Comparison of ENCODE assay signal across 8 mouse cellular contexts in the genomic region with DNA sequence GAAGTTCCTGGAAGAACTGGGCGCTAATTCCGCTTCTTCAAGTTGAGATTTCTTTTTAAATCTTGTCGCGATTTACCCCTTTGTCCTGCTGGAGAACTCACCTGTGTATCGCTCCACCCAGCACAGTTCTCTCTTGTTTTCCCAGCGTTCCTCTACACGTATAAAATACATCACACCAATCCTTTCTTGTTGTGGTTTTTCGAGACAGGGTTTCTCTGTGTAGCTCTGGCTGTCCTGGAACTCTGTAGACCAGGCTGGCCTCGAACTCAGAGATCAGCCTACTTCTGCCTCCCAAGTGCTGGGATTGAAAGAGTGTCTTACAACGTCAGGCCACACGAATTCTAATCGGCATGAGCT. TPM values are rescaled to one million over a fixed set of nuclear protein-coding genes. Genes with fewer than 3 reads are reported as not detected.
DNase-seq lines count a peak whose midpoint lies in the region; ATAC-seq and TF ChIP-seq lines count a peak whose summit lies in the region.

No protein-coding gene starts in this region.

- peaks cover 3% of the 10 kb centered on the region for H3K4me1 ChIP-seq in heart, embryonic 16.5 days (ENCODE audit: control insufficient read depth, insufficient read depth, low read length)
- H3K4me1 ChIP-seq in ES-E14 (ENCODE audit: control insufficient read depth in 2 of 2, insufficient read depth in 2 of 2, low read length in 2 of 2, poor library complexity in 1 of 2) = peaks cover 0 to 3% of the 10 kb centered on the region in 2 experiments; a peak in 1 of 4 replicates
- peaks cover 12% of the 10 kb centered on the region for H3K4me1 ChIP-seq in forebrain, embryonic 16.5 days (replicated peaks; ENCODE audit: control insufficient read depth, insufficient read depth, low read length)
- H3K4me1 ChIP-seq in liver, postnatal 0 days (ENCODE audit: insufficient read depth) = peaks cover 8% of the 10 kb centered on the region

- intact Hi-C loops in heart, postnatal 14 days (cut with DNase I) = no loop called here
- intact Hi-C loops in gastrocnemius, postnatal 14 days (cut with DNase I; ENCODE audit: low total_unique reads) = no loop called here

- H3K27me3 ChIP-seq in heart, embryonic 16.5 days (ENCODE audit: control insufficient read depth, insufficient read depth, low read length) = no peaks in the 10 kb centered on the region
- no peaks in the 10 kb centered on the region for H3K27me3 ChIP-seq in forebrain, embryonic 16.5 days (replicated peaks; ENCODE audit: control insufficient read depth, insufficient read depth, low read length)
- H3K27me3 ChIP-seq in liver, postnatal 0 days (ENCODE audit: insufficient read depth, low read length) = no peaks in the 10 kb centered on the region

- ATAC-seq in heart, embryonic 16.5 days (replicated peaks; ENCODE audit: extremely low read depth, insufficient read depth, low FRiP score) = no peak
- no peak for ATAC-seq in forebrain, embryonic 16.5 days
- ATAC-seq in liver, postnatal 0 days = peak; percentile 11

- H3K27ac ChIP-seq in heart, embryonic 16.5 days (ENCODE audit: low read length) = peak overlapping the region; percentile 21; the same call in 1 of the 2 replicates
- H3K27ac ChIP-seq in ES-E14 (ENCODE audit: insufficient read depth, low read depth, low read length, poor library complexity, severe bottlenecking) = no peak overlapping the region
- no peak overlapping the region for H3K27ac ChIP-seq in forebrain, embryonic 16.5 days (ENCODE audit: low read length)
- H3K27ac ChIP-seq in liver, postnatal 0 days (ENCODE audit: low read depth) = peak overlapping the region; percentile 93

- H3K4me3 ChIP-seq in heart, embryonic 16.5 days (ENCODE audit: low read length) = peak overlapping the region; percentile 77
- peak overlapping the region; percentile 54 to 69 for H3K4me3 ChIP-seq in ES-E14 (ENCODE audit: insufficient read depth in 1 of 2, low read depth in 1 of 2, low read length in 2 of 2, poor library complexity in 1 of 2, severe bottlenecking in 1 of 2)
- peak overlapping the region; percentile 95 for H3K4me3 ChIP-seq in forebrain, embryonic 16.5 days (replicated peaks; ENCODE audit: low read length)
- peak overlapping the region; percentile 83 for H3K4me3 ChIP-seq in liver, postnatal 0 days (ENCODE audit: low read depth, low read length)

- peak overlapping the region; percentile 68 for H3K4me2 ChIP-seq in heart, embryonic 16.5 days (ENCODE audit: low read depth, low read length)
- peak overlapping the region; percentile 87 for H3K4me2 ChIP-seq in forebrain, embryonic 16.5 days (ENCODE audit: low read length)
- H3K4me2 ChIP-seq in liver, postnatal 0 days (ENCODE audit: low read depth, low read length) = peak overlapping the region; percentile 92

- 37% methylated on average over 12 of the region's 12 CpGs for WGBS in heart, embryonic 16.5 days
- WGBS in forebrain, embryonic 16.5 days = 39% methylated on average over 12 of the region's 12 CpGs
- WGBS in liver, postnatal 0 days (ENCODE audit: insufficient replicate concordance) = 38% methylated on average over 12 of the region's 12 CpGs

- TF ChIP-seq CTCF in liver, postnatal 0 days (IDR thresholded peaks at IDR 0.05; ENCODE audit: low read depth) = no peak

- in situ Hi-C loops in ES-E14 (cut with MboI; ENCODE audit: low sequenced_read_pairs in 2 of 2, unreplicated experiment in 2 of 2) = no loop called here

- H3K9me3 ChIP-seq in heart, embryonic 16.5 days (replicated peaks; ENCODE audit: control insufficient read depth, low read length) = no peaks in the 10 kb centered on the region
- H3K9me3 ChIP-seq in ES-E14 (ENCODE audit: control insufficient read depth, insufficient read depth, low read depth, low read length) = no peaks in the 10 kb centered on the region
- no peaks in the 10 kb centered on the region for H3K9me3 ChIP-seq in forebrain, embryonic 16.5 days (ENCODE audit: control insufficient read depth, low read length)
- no peaks in the 10 kb centered on the region for H3K9me3 ChIP-seq in liver, postnatal 0 days (ENCODE audit: low read length)

- TF ChIP-seq EP300 in liver, postnatal 0 days (IDR thresholded peaks at IDR 0.05; ENCODE audit: low read depth) = no peak

- peaks cover 17% of the 10 kb centered on the region for H3K36me3 ChIP-seq in heart, embryonic 16.5 days (ENCODE audit: control insufficient read depth, insufficient read depth)
- H3K36me3 ChIP-seq in ES-E14 (ENCODE audit: control insufficient read depth, insufficient read depth, low read length, poor library complexity, severe bottlenecking) = peaks cover 6% of the 10 kb centered on the region
- peaks cover 20% of the 10 kb centered on the region for H3K36me3 ChIP-seq in forebrain, embryonic 16.5 days (ENCODE audit: control insufficient read depth, insufficient read depth)
- peaks cover 22% of the 10 kb centered on the region for H3K36me3 ChIP-seq in liver, postnatal 0 days (replicated peaks; ENCODE audit: insufficient read depth, low read length)

- DNase-seq in heart, postnatal 14 days = no peak
- DNase-seq in ES-E14 (ENCODE audit: low read depth, low spot score) = no peak
- no peak for DNase-seq in liver, postnatal 0 days
- DNase-seq in right cerebral cortex, postnatal 14 days = no peak
- DNase-seq in gastrocnemius, postnatal 14 days = no peak
- no peak for DNase-seq in kidney, adult 18-20 months

- peak overlapping the region; percentile 85 for H3K9ac ChIP-seq in heart, embryonic 16.5 days (ENCODE audit: low read length)
- peak overlapping the region; percentile 76 for H3K9ac ChIP-seq in ES-E14 (ENCODE audit: insufficient read depth, low read depth, low read length, poor library complexity, severe bottlenecking)
- peak overlapping the region; percentile 89 for H3K9ac ChIP-seq in forebrain, embryonic 16.5 days (replicated peaks; ENCODE audit: low read depth, low read length)
- H3K9ac ChIP-seq in liver, postnatal 0 days (replicated peaks) = peak overlapping the region; percentile 94

TF ChIP-seq in ES-E14, 5 proteins besides CTCF, POLR2A, EP300 and RAD21:
- TF ChIP-seq MAFK (IDR thresholded peaks at IDR 0.05; ENCODE audit: insufficient read depth, low read depth, low read length) = no peak

RNA-seq across cellular contexts. Expression of a gene that starts 0.3 kb away (rescaled TPM):
- 61.1 and 81.8 TPM in 2 replicates for polyA plus RNA-seq in heart, embryonic 16.5 days (2015; fragmentation: Nextera tagmentation; extraction: Ambion mirVana)
- total RNA-seq in heart, postnatal 14 days (2021) = 10 to 100 TPM; 40.1 to 45.9 TPM
- total RNA-seq in ES-E14 (2012; rRNA removed) = 46.8 and 58.3 TPM in 2 replicates
- polyA plus RNA-seq in forebrain, embryonic 16.5 days (2015; fragmentation: Nextera tagmentation; extraction: Ambion mirVana) = 103 and 106 TPM in 2 replicates
- polyA plus RNA-seq in liver, postnatal 0 days (2015; fragmentation: Nextera tagmentation; extraction: Ambion mirVana) = 40.5 and 41.1 TPM in 2 replicates
- 10 to 100 TPM; 67.5 to 78.2 TPM for total RNA-seq in gastrocnemius, postnatal 14 days (2021)

RNA-seq across cellular contexts. Expression of a gene that starts 15.7 kb away (rescaled TPM):
- 8.8 and 9.4 TPM in 2 replicates for polyA plus RNA-seq in heart, embryonic 16.5 days (2015; fragmentation: Nextera tagmentation; extraction: Ambion mirVana)
- total RNA-seq in heart, postnatal 14 days (2021) = 1 to 10 TPM; 7.8 to 8.0 TPM
- 3.1 and 4.0 TPM in 2 replicates for total RNA-seq in ES-E14 (2012; rRNA removed)
- polyA plus RNA-seq in forebrain, embryonic 16.5 days (2015; fragmentation: Nextera tagmentation; extraction: Ambion mirVana) = 21.6 and 23.2 TPM in 2 replicates
- 19.1 and 22.0 TPM in 2 replicates for polyA plus RNA-seq in liver, postnatal 0 days (2015; fragmentation: Nextera tagmentation; extraction: Ambion mirVana)
- total RNA-seq in gastrocnemius, postnatal 14 days (2021) = 1 to 10 TPM; 3.9 to 4.0 TPM

RNA-seq across cellular contexts. Expression of a gene that starts 48.5 kb away (rescaled TPM):
- polyA plus RNA-seq in heart, embryonic 16.5 days (2015; fragmentation: Nextera tagmentation; extraction: Ambion mirVana) = 14.8 and 17.3 TPM in 2 replicates
- 1 to 10 TPM; 6.7 to 6.9 TPM for total RNA-seq in heart, postnatal 14 days (2021)
- total RNA-seq in ES-E14 (2012; rRNA removed) = 14.6 and 18.5 TPM in 2 replicates
- 41.9 and 47.2 TPM in 2 replicates for polyA plus RNA-seq in forebrain, embryonic 16.5 days (2015; fragmentation: Nextera tagmentation; extraction: Ambion mirVana)
- 5.0 and 6.0 TPM in 2 replicates for polyA plus RNA-seq in liver, postnatal 0 days (2015; fragmentation: Nextera tagmentation; extraction: Ambion mirVana)
- 1 to 10 TPM; 3.4 to 3.8 TPM for total RNA-seq in gastrocnemius, postnatal 14 days (2021)

RNA-seq across cellular contexts. Expression of a gene that starts 56.7 kb away (rescaled TPM):
- 0.64 and 0.86 TPM in 2 replicates for polyA plus RNA-seq in heart, embryonic 16.5 days (2015; fragmentation: Nextera tagmentation; extraction: Ambion mirVana)
- total RNA-seq in heart, postnatal 14 days (2021) = under 1 TPM in 1 of 2 experiments, not detected in 1; 0.27 TPM
- 0.71 and 2.0 TPM in 2 replicates for total RNA-seq in ES-E14 (2012; rRNA removed)
- polyA plus RNA-seq in forebrain, embryonic 16.5 days (2015; fragmentation: Nextera tagmentation; extraction: Ambion mirVana) = 0.92 and 1.6 TPM in 2 replicates
- polyA plus RNA-seq in liver, postnatal 0 days (2015; fragmentation: Nextera tagmentation; extraction: Ambion mirVana) = 7.3 and 8.6 TPM in 2 replicates
- total RNA-seq in gastrocnemius, postnatal 14 days (2021) = under 1 TPM in 1 of 2 experiments, not detected in 1; 0.13 TPM

Comparison
In these comparisons a context has a peak if more than half of its experiments do, and no peak if none do; other contexts are left out.
1. H3K27ac ChIP-seq: peak in heart, embryonic 16.5 days (single experiment) and liver, postnatal 0 days (single experiment); none in ES-E14 (single experiment) and forebrain, embryonic 16.5 days (single experiment).
2. Peak in every context shown above with its lines, with median percentiles within 50 percentile points of each other: H3K4me2 ChIP-seq, H3K4me3 ChIP-seq and H3K9ac ChIP-seq.